Mouse (Mus musculus) layer of hippocampus, adult 2 months (tissue): ENCODE results near the gene Esr1. TPM values are rescaled to one million over a fixed set of nuclear protein-coding genes. Genes with fewer than 3 reads are reported as not detected.

ENCODE experiments used
- DNase-seq, 2 experiments: peaks; one replicate each; pipeline ENCODE4 v3.0.0; 2022; ENCODE audit warnings: low spot score in 2 of 2
- H3K27ac ChIP-seq: fragments of 200-600 bp; 2 replicates; pipeline ENCODE4 v1.8.1; 2022
- H3K4me3 ChIP-seq: fragments of 200-600 bp; 2 replicates; pipeline ENCODE4 v1.8.1; 2022; ENCODE audit warnings: mild to moderate bottlenecking
- CTCF ChIP-seq: fragments of 200-600 bp; conservative IDR thresholded peaks from 2 replicates; pipeline ENCODE4 v1.8.1; 2022; ENCODE audit warnings: antibody characterized with exemption, mild to moderate bottlenecking, moderate library complexity
- total RNA-seq, 2 experiments: library from RNA; stranded (reverse); gene quantifications; 2 replicates each; pipeline ENCODE4 v1.2.3; 2021

Gene Esr1
- total RNA-seq, 2 experiments from 2014 or later = 2.5 to 2.7 TPM

- DNase-seq = no peak
- Histone ChIP-seq H3K4me3 (no peak overlapping the region), H3K27ac (no peak overlapping the region)
- no peak for TF ChIP-seq CTCF
These were observed 236.1 kb downstream of the Esr1 start for GRCm38 (mm10) chr10:4847523-4847922.

DNA sequence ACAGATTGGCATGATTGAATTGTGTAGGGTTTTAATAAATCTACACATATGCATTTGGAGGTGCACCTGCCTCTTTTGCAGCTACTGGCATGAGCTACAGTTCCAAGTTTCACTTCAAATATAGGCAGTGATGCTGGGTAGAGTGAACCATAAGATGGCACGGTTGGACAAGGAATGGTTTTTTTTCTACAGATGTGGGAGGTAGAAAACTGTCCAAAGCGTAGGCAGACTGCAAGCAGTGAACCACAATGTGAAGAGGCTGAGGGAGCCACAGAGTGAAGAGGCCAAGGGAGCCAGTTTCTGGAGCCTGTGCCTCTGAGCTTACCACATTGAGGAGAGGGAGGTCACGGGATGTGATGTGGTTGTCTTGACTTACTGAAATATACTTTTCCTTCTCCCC, 238.5 kb downstream of the Esr1 start:
- TF ChIP-seq CTCF = no peak
- H3K27ac ChIP-seq = no peak overlapping the region
- DNase-seq = no peak
- H3K4me3 ChIP-seq = no peak overlapping the region

- Histone ChIP-seq H3K4me3 (no peak overlapping the region), H3K27ac (no peak overlapping the region)
- TF ChIP-seq CTCF = no peak
- DNase-seq = no peak
These were observed 263.8 kb downstream of the Esr1 start for GRCm38 (mm10) chr10:4875076-4875737.

DNA sequence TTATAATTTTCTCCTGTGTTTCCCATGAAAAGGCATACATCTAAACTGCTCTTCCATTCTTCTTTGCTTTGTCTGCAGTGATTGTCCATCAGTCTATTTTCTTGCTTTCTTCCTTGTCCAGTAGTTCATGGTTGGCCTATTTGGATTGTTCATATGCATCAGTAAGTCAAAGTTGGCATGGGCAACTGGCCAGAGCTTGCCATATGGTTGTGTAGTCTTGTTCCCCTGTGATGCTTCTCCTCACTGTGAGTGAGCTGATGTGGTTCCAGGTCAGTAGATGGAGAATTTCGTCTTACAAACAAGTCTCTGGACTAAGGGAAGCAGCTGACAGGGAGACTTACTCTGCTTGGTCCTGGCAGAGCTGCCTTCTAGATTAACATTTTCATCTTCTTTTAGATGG, 270.0 kb downstream of the Esr1 start:
- H3K27ac ChIP-seq = no peak overlapping the region
- no peak for DNase-seq
- TF ChIP-seq CTCF = no peak

GRCm38 (mm10) chr10:4885506-4885905, 274.1 kb downstream of the Esr1 start:
- no peak for DNase-seq
- Histone ChIP-seq H3K4me3 (no peak overlapping the region), H3K27ac (no peak overlapping the region)
- no peak for TF ChIP-seq CTCF

More for the DNA sequence above, 270.0 kb downstream of the Esr1 start:
- no peak overlapping the region for H3K4me3 ChIP-seq

DNA sequence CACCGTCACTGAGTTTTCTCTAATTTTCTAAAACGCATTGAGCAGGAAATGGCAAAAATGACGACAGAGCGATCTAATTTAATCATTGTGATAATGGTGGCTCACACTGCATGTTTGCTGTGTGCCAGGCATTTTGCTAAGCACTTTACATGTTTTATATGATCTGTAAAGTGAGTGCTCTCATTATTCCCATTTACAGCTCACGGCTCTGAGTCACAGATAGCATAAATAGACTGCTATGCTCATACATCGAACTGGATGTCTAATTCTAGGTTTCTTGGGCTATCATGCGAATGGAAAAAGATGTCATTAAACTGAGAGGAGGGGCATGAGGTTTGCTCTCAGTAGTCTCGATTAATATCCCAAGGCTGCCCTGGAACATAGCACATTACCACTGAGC, 274.6 kb downstream of the Esr1 start:
- no peak for DNase-seq
- TF ChIP-seq CTCF = no peak
- Histone ChIP-seq H3K4me3 (no peak overlapping the region), H3K27ac (no peak overlapping the region)

- no peak overlapping the region for H3K27ac ChIP-seq
- DNase-seq = no peak
These were observed 282.1 kb downstream of the Esr1 start for GRCm38 (mm10) chr10:4893475-4893874.

DNA sequence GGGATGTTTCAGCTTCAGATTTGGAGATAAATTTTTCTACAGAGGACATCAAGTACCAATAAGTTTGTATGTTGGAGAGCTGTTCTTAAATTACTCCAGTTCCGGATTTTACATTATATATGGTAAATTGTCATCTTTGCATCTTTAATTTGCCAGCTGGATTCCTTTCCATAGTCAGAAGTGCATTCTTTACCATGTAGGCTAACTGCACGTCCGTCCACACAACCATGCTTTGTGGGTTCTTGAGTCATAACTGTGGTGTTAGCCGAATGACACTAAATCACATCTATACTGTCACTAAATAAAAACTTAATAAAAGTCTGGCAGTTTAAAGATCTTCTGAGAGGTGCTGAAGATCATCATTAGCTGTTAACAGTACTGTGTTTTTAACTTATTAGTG, 286.4 kb downstream of the Esr1 start:
- H3K27ac ChIP-seq = no peak overlapping the region
- no peak for TF ChIP-seq CTCF
- no peak for DNase-seq
- H3K4me3 ChIP-seq = no peak overlapping the region

More at GRCm38 (mm10) chr10:4893475-4893874, 282.1 kb downstream of the Esr1 start:
- TF ChIP-seq CTCF = no peak
- H3K4me3 ChIP-seq = no peak overlapping the region

DNA sequence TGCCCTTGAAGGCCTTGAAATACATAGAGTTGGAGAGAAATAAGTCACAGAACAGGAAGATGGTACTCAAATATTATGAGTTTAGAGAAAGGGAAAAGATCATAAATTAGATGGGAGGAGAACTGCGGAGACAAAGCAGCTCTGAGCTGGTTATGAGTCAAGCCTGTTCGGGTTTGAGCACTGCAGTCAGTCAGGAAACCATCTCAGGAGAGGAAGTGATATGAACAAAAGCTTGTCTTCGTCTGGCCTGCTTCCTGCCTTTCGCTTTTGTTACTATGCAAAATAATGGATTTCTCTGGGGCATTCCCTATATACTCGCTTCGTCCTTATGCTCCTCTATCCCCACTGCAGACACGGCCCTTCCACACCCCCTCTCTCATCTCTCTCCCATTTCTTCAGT, 288.9 kb downstream of the Esr1 start:
- Histone ChIP-seq H3K4me3 (no peak overlapping the region), H3K27ac (no peak overlapping the region)
- no peak for DNase-seq
- TF ChIP-seq CTCF = no peak

DNA sequence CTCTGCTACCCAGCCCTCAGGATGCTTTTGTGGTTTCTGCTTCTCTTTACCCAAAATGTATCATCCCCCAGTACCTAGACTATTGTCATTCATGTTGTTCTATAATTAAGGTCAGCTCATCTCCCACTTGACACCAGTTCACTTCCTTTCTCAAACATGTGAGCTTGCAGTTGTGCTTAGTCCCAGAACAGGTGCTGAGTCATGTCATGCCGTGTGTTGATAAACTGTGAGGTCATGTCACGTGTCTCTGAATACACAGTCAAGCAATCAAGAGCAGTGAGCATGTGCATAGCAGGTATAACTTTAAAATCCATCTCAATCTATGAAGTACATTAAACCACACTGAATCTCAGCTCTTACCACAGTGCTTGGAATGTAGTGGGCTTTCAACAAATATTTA, 297.9 kb downstream of the Esr1 start:
- Histone ChIP-seq H3K4me3 (no peak overlapping the region), H3K27ac (no peak overlapping the region)
- no peak for TF ChIP-seq CTCF
- no peak for DNase-seq

DNA sequence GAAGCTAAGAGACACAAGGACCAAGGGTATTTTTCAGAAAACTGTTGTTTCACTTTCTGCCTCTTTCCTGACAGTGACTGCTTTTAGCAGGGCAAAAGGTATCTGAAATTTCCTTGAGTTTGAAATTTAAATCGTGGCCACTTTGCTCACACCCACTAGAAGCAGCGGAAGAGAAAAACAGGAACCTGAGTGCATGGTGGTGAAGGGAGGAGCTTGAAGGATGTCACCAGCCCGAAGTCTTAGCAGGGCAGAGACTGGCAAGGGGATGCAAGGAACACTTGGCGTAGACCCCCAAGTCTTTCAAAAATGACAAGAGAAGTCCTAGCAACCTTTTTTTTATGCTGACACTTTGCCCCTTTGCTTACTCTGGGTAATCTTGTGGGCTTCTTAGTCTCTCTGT, 299.1 kb downstream of the Esr1 start:
- H3K27ac ChIP-seq = no peak overlapping the region
- DNase-seq = no peak
- TF ChIP-seq CTCF = no peak
- no peak overlapping the region for H3K4me3 ChIP-seq

DNA sequence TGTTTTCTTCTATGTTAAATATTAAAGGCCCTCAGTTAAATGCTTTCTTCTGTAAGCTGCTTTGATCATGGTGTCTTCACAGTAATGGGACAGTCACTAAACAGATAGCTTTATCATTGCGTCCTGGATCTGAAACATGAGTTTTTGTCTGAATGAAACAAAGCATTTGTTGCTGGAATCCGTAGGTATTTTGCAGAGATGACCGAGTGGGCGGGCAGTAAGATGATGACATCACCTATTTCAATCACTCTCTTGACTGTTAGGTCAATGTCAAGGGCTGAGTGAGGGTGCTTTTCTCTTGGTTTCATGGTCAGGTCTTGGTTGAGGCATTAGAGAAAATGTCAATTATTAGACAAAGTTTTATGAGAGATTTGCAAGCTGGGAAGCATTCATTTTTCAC, 307.7 kb downstream of the Esr1 start:
- TF ChIP-seq CTCF = no peak
- Histone ChIP-seq H3K27ac (no peak overlapping the region), H3K4me3 (no peak overlapping the region)
- DNase-seq = no peak

DNA sequence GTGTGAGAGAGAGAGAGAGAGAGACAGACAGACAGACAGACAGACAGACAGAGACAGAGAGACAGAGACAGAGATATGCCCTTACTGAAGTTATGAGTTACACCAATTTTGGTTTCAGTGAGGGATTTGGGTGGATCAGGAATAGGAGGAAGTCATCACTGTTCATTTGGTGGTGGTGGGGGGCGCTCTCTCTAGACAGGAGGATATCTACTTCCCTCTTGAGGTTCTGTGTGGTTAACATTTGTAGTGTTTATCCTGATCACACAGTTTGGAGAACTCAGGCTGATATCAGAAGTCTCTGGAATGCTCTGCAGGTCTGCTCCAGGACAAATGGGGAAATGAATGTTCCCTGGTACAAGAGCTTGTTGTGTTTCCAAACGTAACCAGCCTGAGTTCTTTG, 312.2 kb downstream of the Esr1 start:
- peak overlapping the region; percentile 83 for H3K27ac ChIP-seq
- DNase-seq = no peak
- no peak for TF ChIP-seq CTCF
- H3K4me3 ChIP-seq = no peak overlapping the region

DNA sequence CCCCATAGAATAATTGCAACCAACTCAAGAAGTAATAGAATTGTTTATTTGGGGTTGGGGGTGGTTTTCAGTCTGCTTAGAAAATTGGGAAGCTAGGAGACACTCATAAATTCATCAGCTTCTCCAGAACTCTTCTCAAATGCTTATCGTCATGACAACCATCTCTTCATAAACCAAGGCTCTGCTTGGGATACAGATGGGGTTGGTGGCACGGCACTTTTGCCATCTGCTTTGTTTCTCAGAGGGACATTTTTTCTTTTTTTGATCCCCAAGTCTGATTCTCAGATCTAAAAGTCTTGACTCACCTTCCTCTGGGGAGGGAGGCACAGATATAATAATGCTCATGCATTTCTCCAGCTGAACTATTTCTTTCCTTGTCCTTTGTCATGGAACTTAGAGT, 313.0 kb downstream of the Esr1 start:
- no peak for TF ChIP-seq CTCF
- peak overlapping the region; percentile 83; the same call in 1 of the 2 replicates for H3K27ac ChIP-seq
- H3K4me3 ChIP-seq = no peak overlapping the region
- DNase-seq = peak; percentile 49 to 68

DNA sequence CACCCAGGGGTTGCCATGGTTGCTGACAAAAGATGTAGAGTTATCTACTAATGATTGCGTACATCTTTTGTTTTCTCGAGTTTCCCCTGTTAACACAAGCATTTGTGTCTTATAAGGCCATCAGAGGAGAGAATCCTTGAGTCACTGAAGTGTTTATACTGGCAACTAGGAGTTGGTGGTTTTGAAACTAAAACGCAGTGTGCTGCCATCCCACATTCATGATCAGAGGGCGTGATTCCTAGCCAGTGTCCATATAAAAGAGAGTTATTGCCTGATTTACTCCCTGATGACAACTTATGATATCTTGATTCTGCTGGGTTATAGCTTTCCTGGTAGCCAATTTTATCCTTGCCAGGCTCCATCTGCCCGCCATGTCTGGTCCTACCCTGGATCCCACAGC, 331.8 kb downstream of the Esr1 start:
- H3K27ac ChIP-seq = no peak overlapping the region
- no peak overlapping the region for H3K4me3 ChIP-seq
- no peak for DNase-seq
- TF ChIP-seq CTCF = no peak
